Mouse (Mus musculus) brain, adult 2 months (tissue): ENCODE measurements around the gene Pygo2.
A peak's percentile ranks its signal among the peaks of the same experiment; 100 is the strongest.

Experiments
- DNase-seq: peaks from one replicate; pipeline ENCODE4 v3.0.0; 2011; ENCODE audit warnings: low read depth, low spot score

Pygo2 gene

DNA sequence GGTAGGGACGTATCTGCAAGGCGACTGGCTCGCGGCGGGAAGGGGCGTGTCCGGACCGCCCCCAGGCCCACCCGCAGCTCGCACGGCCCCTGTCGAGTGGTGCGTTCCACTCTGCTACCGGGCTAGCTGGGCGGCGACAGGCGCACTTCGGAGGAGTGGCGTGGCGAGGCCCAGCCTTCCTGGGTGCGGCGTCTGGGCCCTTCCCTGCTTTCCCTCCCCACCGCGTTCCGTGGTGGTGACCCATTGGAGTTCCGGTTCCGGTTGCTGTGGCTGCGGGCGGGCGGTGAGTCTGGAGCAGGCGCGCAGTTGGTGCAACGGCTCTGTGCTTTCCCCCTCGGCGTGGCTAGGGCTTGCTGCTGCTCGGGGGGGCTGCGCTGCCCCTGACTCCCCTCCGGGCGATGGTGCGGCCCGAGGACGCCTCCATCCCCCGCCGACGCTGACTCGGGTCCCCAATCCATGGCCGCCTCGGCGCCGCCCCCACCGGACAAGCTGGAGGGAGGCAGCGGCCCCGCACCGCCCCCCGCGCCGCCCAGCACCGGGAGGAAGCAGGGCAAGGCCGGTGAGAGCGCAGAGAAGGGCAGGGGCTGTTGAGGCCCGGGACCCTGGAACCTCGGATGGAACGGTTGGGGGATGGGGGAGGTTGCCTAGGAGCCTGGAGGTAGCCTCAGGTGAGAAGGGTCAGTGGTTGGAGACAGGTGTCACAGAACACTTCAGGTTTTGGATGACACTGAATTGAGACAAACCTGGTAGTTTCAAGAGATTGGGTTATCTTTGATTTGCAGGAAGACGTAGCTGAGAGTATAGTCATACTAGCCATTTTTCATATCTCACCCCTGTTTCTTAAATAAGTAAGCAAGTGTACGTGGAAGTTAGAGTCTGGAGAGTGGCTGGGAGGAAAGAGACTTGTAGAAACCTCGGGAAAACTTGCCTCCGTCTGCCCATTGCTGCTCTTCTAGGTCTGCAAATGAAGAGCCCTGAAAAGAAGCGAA lies at the start of gene Pygo2:
TSS of gene Pygo2 (plus strand) at position 44 of the 989 bp plus-strand sequence.
- DNase-seq: peak; percentile 99

DNA sequence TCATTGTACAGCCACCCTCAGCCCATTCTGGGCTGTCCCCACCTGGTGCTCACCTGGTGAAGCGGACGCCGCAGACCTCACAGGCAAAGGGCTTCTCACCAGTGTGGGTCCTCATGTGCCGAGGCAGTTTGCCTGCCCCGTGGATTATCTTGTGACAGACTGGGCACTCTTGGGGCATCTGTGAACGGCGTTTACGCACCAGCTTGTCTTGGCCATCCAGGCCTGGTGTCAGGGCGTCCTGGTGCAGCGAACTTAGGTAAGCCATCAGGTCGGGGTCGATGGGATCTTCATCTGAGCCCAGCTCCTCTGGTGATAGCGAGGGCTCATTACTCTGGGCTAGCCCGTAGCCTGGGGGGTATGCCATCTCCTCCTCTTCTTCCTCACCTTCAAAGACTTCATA lies 49.7 kb upstream of the Pygo2 start:
- no peak for DNase-seq

DNA sequence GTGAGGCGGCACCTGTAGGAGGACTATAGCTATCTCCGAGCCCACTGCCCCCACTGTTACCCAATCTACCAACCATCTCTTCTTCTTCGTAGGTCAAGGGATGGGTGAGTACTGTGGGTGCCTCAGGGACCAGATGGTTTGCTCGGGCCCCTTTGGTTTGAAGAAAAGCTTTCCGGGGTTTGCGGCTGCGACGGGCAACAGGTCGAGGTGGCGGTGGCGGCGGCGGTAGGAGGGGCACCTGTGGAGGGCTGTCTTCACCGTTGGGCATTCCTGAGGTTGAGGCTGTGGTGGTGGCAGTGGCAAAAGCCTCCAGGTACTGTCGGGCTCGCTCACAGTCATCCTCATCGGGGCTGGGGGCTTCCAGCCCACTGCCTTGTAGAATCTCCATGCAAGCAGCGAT lies 49.3 kb upstream of the Pygo2 start:
- DNase-seq: no peak

DNA sequence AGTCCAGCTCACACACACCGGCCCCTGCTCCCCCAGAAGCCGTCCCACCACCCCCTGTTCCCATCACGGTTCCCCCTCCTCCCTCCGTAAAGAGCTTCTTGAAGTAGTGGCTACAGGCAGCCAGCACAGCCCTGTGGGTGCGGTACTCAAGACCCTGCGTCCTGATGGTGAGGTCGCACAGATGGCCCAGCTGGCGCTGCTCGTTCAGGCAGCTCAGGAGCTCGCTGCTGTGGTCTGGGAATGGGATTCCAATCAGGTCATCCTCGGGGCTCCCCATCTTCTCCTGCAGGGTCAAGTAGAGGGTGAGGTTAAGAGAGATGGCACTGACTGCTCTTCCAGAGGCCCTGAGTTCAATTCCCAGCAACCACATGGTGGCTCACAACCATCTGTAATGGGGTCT lies 48.8 kb upstream of the Pygo2 start:
- DNase-seq: no peak

DNA sequence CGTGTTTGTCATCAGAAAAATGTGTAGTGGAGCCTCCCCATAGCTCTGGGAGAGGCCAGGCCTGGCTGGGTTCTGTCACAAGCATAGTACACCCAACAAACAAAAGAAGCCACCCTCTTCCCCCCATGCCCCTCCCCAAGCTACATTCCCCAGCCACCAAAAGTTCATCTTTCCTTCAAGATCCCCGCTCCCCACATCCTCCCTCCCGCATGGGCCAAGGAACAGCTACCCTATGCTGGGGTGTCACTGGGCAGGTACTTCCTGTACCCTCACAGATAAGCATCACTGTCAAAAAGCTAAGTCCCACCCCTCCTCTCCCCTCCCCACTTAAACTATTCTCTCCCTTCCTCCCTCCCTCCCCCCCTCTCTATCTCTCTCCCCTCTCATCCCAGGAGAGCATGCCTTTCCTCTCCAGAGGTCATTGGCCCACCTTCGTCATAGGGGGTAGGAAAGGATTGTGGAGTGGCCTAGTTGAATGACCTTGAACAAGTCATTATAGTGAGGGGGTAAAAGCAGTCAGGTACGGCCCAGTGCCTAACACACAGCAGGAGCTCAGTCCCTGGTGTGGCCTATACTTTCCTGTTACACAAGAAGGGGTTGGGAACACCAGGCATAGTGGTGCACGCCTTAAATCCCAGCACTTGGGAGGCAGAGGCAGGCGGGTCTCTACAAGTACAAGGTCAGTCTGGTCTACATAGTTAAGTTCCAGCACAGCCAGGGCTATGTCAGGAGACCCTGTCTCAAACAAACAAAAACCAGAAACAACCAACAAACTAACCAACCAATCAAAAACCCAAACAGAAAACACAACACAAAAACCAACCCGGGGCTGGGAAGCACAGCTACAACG lies 47.8 kb upstream of the Pygo2 start:
- no peak for DNase-seq

DNA sequence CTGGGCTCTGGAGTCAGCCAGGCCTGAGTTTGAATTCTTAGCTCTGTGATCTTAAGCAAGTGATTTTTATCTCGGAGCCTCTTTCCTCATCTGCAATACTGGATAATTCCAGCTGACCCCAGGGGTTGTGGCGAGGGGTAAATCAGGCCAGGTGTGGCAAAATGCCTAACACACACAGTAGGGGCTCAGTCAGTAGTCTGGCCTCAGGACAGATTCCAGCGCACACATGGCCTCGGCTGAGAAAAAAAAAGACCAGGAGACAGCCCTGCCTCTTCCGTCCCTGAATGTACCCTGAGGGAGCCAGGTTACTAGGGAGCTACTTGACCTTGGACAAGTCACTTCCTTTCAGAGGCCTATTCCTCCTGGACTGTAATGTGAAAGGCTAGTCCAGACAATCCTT lies 47.1 kb upstream of the Pygo2 start:
- DNase-seq: no peak

DNA sequence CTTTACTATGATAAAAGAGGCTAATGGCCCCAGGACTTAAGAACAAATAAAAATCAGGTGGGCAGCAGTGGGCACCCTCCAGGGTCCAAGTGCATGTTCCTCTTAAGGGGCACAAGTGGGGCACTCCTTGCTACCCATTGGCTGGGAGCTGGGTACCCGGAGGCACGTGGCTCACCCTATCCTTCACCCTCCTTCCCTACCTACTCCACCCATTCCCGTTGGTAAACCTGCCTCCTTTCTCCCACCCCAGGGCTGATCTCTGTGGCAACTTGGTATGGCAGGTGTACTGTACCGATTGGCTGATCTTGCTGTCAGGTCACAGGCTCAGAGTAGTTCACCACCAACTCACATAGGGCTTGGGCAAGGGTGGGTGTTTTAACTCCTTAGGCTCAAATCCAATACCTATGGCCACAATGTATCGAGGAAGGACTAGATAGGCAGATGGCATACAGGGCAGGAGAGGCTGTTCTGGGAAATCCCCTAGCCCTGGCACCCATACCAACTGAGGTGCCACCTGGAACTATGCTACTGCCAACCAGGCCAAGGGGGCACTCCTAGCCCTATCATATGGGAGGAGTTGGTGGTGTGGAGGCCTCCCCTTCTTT lies 46.3 kb upstream of the Pygo2 start:
- DNase-seq: no peak

DNA sequence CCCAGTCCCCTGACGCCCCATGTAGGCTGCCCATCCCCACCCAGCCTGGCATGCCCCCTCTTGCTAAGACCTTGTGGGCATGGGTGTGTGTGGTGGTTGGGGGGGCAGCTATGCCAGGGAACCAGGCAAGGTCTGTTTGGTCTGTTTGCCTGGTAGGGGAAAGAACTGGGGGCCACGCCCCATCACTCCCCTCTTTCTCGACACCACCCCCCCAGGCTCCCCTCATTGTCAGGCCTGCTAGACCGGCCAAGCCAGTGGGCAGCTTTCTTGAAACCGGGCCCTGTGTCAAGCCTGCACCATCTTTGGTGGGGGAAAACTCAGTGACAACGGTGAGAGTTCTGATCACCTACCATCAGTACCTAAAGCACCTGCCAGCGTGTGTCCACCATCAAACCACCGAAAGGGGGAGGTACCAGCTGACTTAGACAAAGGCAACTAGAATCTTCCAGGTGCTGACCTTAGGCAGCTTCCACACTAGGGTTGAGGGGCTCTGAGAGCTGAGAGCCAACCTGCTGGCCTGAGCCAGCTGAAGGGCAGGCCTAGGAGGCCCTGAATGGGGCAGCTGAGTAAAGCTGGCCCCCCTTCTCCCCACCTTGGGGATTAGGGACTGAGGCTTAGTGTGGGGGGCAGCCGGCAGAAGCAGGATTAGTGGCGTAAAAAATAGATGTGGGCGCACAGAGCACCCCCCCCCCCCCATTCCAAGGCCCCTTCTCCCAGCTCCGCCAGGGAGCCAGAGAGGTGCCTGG lies 45.5 kb upstream of the Pygo2 start:
- no peak for DNase-seq

DNA sequence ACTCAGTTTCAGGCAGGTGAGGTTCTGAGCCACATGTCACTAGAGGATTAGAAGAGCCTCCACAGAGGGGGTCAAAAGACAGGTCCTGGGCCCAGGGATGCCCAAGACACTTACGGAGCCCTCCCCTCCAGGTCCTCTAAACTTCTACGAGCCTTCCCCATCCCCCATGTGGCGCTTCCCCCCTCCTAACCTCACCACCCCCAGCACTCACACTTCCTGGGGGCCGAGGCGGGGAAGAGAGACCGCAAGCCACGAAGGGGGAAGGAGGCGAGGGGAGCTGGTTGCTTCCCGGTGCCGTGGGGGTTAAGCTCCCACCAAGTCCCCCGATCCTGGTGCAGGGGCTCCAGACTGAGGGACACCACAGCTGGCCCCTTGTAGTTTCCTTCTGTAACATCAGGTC lies 44.6 kb upstream of the Pygo2 start:
- DNase-seq: no peak

DNA sequence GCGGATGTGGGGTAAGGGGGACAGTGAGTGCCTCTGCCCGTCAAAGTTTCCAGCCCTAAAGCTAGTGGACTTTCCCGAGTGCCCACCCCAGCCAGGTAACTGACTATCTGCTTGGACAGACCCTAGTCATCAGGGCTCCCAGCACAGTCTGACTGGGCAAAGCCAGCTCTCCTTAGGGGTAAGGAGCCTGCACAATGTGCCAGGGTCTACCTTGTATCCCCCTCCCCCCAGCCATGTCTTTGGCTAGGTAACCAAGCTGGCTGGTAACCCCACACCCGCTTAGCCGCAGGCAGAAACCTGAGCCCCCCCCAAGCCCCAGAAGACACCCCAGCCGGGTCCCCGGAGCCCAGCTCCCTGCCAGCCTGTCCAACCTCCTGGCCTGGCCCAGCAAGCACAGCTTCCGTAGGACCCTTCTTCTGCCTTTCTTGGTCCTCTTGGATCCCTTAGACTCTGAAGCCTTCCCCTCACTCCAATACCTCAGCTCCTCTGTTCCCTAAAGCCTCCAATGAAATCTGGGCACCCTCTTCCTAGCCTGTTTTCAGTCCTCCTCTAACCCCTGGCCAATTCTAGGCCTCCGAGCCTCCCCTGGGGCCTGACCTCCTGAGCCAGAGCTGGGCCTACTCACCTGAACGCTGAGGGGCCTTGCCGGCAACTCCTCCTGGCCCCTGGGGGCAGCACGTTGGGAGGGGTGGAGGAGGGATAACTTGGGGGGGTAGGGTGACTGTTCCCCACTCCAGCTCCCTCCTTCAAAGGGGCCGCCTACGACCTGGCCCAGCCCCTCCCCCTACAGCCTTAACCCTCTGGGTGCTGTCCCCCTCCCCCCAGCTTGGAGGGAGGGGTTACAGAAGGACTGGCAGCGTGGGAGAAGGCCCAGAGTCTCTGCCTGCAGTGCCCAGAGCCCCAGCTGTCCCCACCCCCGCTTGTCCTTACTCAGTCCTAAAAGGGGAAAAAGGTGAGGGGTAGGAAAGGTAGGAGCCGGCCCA lies 43.3 kb upstream of the Pygo2 start:
- no peak for DNase-seq

DNA sequence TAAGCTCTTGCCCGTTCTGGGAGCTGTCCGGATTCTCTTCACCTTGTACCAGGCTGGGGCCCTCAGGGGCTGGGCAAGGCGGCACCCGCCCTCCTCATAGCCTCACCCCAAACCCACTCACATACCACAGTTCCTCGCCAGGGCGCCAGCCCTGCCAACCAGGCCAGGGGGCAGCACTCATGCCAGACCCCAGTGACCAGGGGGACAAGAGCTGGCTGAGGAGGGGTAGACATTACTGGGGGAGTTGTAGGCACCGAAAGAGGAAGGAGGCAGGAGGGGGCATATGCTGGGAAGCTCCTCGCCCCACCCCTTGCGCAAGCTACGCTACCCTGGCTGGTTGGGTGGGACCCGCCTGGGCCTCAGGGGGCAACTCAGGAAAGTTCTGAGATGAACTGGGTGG lies 42.4 kb upstream of the Pygo2 start:
- DNase-seq: no peak

DNA sequence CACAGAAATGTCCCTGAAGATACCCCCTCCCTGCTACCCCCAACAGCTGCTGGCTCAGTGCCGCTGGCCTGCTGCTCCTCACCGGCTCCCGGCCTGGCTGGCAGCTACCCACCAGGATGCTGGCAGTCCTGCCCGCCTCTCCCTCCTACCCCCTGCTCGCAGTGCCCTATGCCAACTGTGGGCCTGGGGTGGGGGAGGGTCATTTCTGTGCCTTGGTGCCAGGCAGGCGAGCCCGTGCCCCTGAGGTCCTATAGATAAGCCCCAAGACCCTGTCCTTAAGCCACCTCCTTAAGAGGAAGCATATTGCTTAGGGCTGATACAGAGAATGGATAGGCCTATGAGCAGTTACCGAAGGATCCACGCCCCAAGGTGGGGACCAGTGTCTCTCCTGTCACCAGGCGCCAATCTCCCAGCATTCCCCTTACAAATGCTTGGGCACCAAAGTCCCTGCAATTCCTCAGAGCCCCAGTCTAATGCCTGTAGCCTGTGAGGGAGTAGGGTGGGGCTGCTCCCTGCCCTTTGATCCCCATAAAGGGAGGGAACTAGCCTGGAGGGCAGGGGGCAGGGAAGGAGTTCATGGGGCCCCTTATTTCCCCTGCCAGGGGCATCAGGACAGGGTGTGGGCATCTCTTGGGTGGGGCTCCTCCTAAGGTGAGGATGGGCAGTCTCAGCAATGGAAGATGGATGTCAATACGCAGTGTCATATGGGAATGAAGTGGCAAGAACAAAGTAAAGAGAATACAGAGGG lies 41.7 kb upstream of the Pygo2 start:
- peak; percentile 59 for DNase-seq

DNA sequence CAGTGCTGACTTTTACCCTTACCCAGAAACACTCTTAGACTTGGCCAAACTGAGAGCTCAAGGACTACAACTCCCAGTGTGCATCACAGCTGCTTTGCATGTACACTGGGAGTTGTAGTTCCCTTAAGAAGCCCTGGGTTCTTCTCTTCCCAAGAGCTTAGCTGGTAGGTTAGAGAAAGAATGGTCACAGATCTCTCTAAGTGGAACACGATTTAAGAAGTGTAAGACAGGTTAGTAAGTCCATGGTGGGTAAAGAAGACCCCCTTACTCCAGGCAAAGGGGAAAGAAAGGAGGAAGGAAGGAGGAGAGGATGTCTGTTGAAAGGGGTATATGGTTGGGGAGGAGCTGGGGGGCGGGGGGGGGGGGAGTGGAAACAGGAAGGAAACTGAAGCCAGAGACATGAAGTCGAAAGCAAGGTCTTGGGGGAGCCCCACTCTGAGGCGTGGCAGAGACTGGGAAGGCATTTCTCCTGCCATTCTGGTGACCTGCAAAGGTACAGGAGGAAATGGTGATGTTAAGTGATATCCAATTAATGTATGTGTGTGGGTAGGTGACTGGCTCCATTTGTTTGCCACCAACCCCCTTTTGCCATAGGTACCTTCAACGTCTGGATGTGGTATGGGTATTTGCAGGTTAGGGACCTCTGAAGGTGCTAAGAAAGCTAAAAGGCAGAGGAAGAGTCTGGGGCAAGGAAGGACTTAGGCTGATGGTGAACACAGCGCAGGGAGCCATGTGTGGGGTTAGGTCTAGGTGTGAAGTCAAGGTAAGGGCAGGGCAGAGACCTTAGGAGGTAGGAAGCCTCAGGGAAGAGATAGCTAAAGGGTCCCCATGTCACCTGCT lies 40.9 kb upstream of the Pygo2 start:
- DNase-seq: peak; percentile 84

DNA sequence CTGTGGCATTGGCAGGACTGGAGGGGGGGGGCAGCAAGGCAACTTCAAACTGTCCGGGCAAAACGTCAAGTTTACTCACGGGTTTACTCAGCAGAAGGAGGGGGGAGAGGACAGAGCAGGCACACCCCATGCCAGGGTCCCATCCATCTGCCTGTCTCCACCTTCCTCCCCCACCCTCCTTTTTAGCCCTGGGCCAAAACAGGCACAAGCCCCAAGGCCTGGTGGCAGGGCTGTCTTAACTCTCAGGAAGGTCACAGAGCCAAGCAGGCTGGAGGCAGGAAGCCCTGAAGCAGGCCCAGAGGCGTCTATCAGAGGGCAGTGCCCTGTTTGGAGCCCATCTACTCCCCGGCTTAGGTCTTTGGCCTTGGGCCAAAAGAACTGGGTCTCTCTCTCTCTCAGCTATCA lies 39.9 kb upstream of the Pygo2 start:
- DNase-seq: peak; percentile 45

DNA sequence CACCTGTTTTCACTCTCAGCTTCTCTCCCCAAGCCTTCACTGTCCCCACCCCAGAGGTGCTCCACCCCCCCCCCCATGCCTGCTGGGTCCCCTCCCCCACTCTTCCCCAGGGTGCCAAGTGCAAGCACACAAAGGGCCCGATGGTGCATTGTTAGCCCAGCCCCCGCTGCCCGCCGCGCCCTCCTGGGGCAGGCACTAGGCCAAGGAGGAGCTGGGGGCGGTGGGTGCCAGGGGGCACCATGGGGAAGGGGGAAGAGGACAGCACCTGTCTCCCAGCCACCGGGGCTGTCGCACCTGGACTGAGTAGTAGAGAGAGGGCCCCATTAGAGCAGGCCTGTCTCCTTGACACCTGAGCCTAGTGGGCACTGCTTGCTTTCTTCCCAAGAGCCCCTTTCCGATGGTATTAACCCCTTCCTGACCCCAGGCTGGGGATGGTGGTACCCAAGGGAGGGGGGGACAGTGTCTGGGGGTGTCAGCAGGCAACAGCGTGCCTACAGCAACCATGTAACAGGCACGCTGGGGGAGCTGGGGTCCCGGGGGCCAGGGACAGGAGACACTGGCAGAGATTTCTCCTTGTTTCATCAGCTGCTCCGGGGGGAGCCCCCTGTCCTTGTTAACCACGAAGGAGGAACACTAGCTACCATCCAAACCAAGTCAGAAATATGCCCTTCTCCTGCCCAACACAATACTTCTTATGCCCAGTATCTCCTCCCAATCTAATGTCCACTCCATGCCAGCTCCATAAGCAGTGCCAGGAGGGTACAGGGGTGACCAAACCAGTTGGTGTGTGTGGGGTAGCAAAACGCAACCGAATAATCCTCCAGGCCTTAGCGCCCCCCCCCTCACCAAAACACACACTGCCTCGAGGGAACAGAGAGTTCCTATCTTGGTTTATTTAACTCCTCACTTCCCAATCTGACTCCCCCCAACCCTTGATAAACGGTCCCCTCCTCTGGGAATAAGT lies 39.0 kb upstream of the Pygo2 start:
- DNase-seq: peak; percentile 62

DNA sequence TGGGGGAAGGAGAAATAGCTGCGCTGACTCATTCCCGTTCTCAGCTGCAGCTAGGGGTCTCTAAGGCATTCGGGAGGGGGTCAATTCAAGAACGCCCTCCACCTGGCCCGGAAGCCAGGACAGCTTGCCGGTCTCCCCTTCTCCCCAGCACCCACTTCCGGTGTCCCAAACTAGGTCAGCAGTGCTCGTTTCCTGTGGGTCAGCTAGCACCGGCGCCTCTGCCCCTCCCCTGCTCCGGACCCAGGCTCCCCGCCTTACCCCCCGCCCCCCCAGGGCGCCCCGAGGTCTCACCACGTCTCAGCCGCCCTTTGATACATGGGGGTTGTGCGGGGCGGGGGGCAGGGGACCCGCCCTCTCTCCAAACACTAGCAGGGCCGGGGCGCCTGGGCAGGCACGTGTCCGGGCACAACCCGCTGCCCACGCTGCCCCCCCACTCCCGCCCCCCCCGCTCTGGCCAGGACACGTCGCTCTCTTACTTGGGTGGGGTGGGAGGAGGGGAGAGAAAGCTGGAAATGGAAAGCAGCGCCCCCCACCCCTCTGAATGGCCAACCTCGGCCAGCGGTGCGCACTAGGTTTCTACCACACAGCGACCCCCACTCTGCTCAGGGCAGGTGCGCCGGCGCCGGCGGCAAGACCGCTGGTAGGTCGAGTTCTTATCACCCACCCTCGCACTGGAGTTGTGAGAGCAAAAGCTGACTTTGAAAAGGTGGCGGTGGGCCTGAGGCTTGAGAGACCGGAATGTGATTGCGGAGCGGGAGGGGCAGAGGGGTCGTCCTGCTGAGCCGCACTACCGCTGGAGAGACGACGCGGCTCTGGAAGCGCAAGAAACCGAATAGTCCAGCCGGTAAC lies 38.1 kb upstream of the Pygo2 start:
- DNase-seq: peak; percentile 79
